In the genomic region with DNA sequence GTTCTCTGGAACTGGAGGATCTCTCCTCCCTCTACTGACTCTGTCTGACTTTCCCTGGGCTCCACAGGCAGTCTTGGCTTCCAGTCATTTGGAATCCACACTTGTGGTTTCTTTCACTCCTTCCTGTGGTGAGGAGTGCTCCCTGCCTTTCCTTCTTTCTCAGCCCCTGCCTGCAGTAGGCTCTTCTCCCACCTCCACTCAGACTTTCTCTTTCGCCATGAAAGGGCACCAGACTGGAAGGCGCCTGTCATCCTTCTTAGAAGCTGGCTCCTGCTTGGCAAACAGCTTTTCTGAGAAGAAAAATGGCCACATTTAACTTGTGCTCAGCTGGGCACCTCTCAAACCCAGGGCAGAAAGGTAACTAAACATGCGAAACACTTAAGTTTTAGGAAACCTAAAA, we compare ENCODE assay signal across 11 mouse cellular contexts.
A peak's percentile ranks its signal among the peaks of the same experiment; 100 is the strongest.
DNase-seq lines count a peak whose midpoint lies in the region; ATAC-seq and TF ChIP-seq lines count a peak whose summit lies in the region.
"Had no signal": no experiment of that assay in that cellular context is flagged by ENCODE, and none has a peak within 500 bp of the region (broad histone marks: within the 10 kb centered on the region; RNA-seq: fewer than 3 reads in every experiment).

No protein-coding gene starts in this region.

- CTCF ChIA-PET in Patski (lab: Charles Lee) = no interaction called here

- TF ChIP-seq POLR2A in cerebellum, adult 2 months (IDR thresholded peaks at IDR 0.05; ENCODE audit: borderline replicate concordance, insufficient read depth, low read length) = no peak

- H3K9me3 ChIP-seq in forebrain, postnatal 0 days (ENCODE audit: low read length) = no peaks in the 10 kb centered on the region
- H3K9me3 ChIP-seq in midbrain, embryonic 14.5 days (ENCODE audit: control insufficient read depth, low read length) = no peaks in the 10 kb centered on the region

- H3K4me2 ChIP-seq in forebrain, postnatal 0 days (ENCODE audit: low read depth) = no peak overlapping the region
- no peak overlapping the region for H3K4me2 ChIP-seq in midbrain, embryonic 14.5 days (ENCODE audit: low read length)

- no peak overlapping the region for H3K4me3 ChIP-seq in cerebellum, adult 2 months (replicated peaks; ENCODE audit: insufficient read depth, low read depth, low read length)
- no peak overlapping the region for H3K4me3 ChIP-seq in forebrain, postnatal 0 days (ENCODE audit: low read depth, low read length)
- no peak overlapping the region for H3K4me3 ChIP-seq in midbrain, embryonic 14.5 days (replicated peaks; ENCODE audit: low read depth, low read length)
- H3K4me3 ChIP-seq: gastrocnemius, adult 2 months had no signal

- 62% methylated on average over 3 of the region's 3 CpGs for WGBS in cerebellum, adult 2 months
- WGBS in forebrain, postnatal 0 days = 18% methylated on average over 3 of the region's 3 CpGs
- WGBS in midbrain, embryonic 14.5 days = 54% methylated on average over 3 of the region's 3 CpGs

- H3K27ac ChIP-seq in cerebellum, adult 2 months (ENCODE audit: insufficient read depth, low read length) = peak overlapping the region; percentile 48
- H3K27ac ChIP-seq in forebrain, postnatal 0 days (ENCODE audit: low read depth, low read length) = peak overlapping the region; percentile 73
- H3K27ac ChIP-seq in midbrain, embryonic 14.5 days (replicated peaks; ENCODE audit: low read depth, low read length) = peak overlapping the region; percentile 32; the same call in 1 of the 2 replicates
- H3K27ac ChIP-seq: gastrocnemius, adult 2 months; liver, embryonic 14.5 days had no signal

- no peak for TF ChIP-seq CTCF in Patski (IDR thresholded peaks at IDR 0.05)
- TF ChIP-seq CTCF in cerebellum, adult 2 months (IDR thresholded peaks at IDR 0.05; ENCODE audit: borderline replicate concordance, insufficient read depth, low read depth, low read length) = no peak
- TF ChIP-seq CTCF in forebrain, postnatal 0 days (IDR thresholded peaks at IDR 0.05; ENCODE audit: low read depth) = no peak

- POLR2A ChIA-PET in Patski (lab: Charles Lee) = no interaction called here

- H3K36me3 ChIP-seq in forebrain, postnatal 0 days (ENCODE audit: insufficient read depth) = peaks cover 7% of the 10 kb centered on the region
- H3K36me3 ChIP-seq in midbrain, embryonic 14.5 days (ENCODE audit: control insufficient read depth, insufficient read depth, low read length) = peaks cover 22% of the 10 kb centered on the region

- ATAC-seq in Patski = peak; percentile 82
- ATAC-seq in forebrain, postnatal 0 days = peak; percentile 15; the same call in 1 of the 2 replicates
- ATAC-seq in midbrain, embryonic 14.5 days (ENCODE audit: low FRiP score, low TSS enrichment) = peak; percentile 48; the same call in 1 of the 2 replicates

- H3K9ac ChIP-seq in forebrain, postnatal 0 days = no peak overlapping the region
- H3K9ac ChIP-seq in midbrain, embryonic 14.5 days (replicated peaks; ENCODE audit: low read length) = no peak overlapping the region
- H3K9ac ChIP-seq: liver, embryonic 14.5 days had no signal

- H3K27me3 ChIP-seq in Patski = no peaks in the 10 kb centered on the region
- H3K27me3 ChIP-seq in cerebellum, adult 2 months (ENCODE audit: control insufficient read depth, insufficient read depth, low read length) = no peaks in the 10 kb centered on the region
- no peaks in the 10 kb centered on the region for H3K27me3 ChIP-seq in forebrain, postnatal 0 days (ENCODE audit: insufficient read depth, low read length)
- H3K27me3 ChIP-seq in midbrain, embryonic 14.5 days (ENCODE audit: control insufficient read depth, insufficient read depth, low read length) = no peaks in the 10 kb centered on the region

- H3K4me1 ChIP-seq in cerebellum, adult 2 months (ENCODE audit: control insufficient read depth, insufficient read depth, low read length) = peaks cover 18% of the 10 kb centered on the region
- H3K4me1 ChIP-seq in forebrain, postnatal 0 days (ENCODE audit: insufficient read depth) = peaks cover 5% of the 10 kb centered on the region; the same call in 1 of the 2 replicates
- peaks cover 9% of the 10 kb centered on the region for H3K4me1 ChIP-seq in midbrain, embryonic 14.5 days (ENCODE audit: control insufficient read depth, insufficient read depth, low read length)

- DNase-seq in Patski (ENCODE audit: low read depth, low spot score) = peak; percentile 33
- peak; percentile 31 to 42 for DNase-seq in cerebellum, adult 2 months
- no peak for DNase-seq in forebrain, postnatal 0 days
- DNase-seq in midbrain, embryonic 14.5 days = peak; percentile 31
- no peak for DNase-seq in urinary bladder, adult 2 months (ENCODE audit: low spot score)
- DNase-seq in urinary bladder, adult 18-20 months (ENCODE audit: low spot score in 2 of 2) = no peak
- no peak for DNase-seq in kidney, adult 9 months
- DNase-seq: kidney, postnatal 36 days; thymus, postnatal 4 days had no signal

- in situ Hi-C loops in Patski (cut with MboI; ENCODE audit: low pct_unique_long_range_greater_than_20kb) = no loop called here

Comparison
In these comparisons a context has a peak if more than half of its experiments do, and no peak if none do; other contexts are left out.
1. ATAC-seq: peak in every context shown above with its lines; median percentile 82 in Patski; 48 in midbrain, embryonic 14.5 days; 15 in forebrain, postnatal 0 days.
2. DNase-seq: peak in Patski (single experiment), cerebellum, adult 2 months (2 of 2) and midbrain, embryonic 14.5 days (single experiment); none in forebrain, postnatal 0 days (single experiment), urinary bladder, adult 2 months (single experiment), urinary bladder, adult 18-20 months (0 of 2) and kidney, adult 9 months (single experiment).
3. Peak in every context shown above with its lines, with median percentiles within 50 percentile points of each other: H3K27ac ChIP-seq.